Mouse (Mus musculus) heart, adult 8-10 months (tissue): ENCODE measurements around the gene Spry2. TPM values are rescaled to one million over a fixed set of nuclear protein-coding genes. Genes with fewer than 3 reads are reported as not detected.

Experiments used
- DNase-seq: peaks from one replicate; pipeline ENCODE4 v3.0.0; 2022; ENCODE audit warnings: low spot score
- total RNA-seq, 4 experiments: library from RNA; stranded (reverse); gene quantifications; 2 replicates each; pipeline ENCODE4 v1.2.4; 2022

Gene Spry2
- total RNA-seq, 4 experiments from 2014 or later, result 22.3 to 23.3 (median 22.4) TPM

- DNase-seq, result no peak
Measured at GRCm38 (mm10) chr14:105892941-105893622, 3.5 kb downstream of the Spry2 start.

- DNase-seq, result no peak
Measured at GRCm38 (mm10) chr14:105890516-105891231, 5.9 kb downstream of the Spry2 start.

GRCm38 (mm10) chr14:105886643-105887374 lies 9.8 kb downstream of the Spry2 start:
- DNase-seq, result no peak

- no peak for DNase-seq
Measured at GRCm38 (mm10) chr14:105885249-105885648, 11.4 kb downstream of the Spry2 start.

GRCm38 (mm10) chr14:105883215-105883614 lies 13.4 kb downstream of the Spry2 start:
- DNase-seq, result no peak

DNA sequence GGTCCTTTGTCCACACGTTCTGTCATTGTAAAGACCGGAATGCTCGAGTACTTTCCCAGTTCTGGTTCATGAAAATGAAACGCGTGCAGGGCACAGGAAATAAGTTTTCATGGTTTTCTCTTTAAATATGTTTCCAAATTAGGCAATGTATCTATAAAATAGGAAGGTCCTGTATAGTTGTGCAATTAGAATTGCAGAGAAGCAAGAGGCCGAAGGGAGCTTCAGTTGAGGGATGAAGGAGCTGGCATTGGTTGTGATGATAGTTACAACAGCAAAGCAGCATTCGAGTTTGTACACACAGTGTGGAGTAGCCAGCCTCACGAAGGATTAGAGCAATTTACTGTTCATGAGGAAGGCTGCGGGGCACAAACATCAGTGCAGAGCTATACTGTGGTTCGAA lies 18.3 kb downstream of the Spry2 start:
- DNase-seq, result no peak

- no peak for DNase-seq
Measured at GRCm38 (mm10) chr14:105876375-105876774, 20.2 kb downstream of the Spry2 start.

DNA sequence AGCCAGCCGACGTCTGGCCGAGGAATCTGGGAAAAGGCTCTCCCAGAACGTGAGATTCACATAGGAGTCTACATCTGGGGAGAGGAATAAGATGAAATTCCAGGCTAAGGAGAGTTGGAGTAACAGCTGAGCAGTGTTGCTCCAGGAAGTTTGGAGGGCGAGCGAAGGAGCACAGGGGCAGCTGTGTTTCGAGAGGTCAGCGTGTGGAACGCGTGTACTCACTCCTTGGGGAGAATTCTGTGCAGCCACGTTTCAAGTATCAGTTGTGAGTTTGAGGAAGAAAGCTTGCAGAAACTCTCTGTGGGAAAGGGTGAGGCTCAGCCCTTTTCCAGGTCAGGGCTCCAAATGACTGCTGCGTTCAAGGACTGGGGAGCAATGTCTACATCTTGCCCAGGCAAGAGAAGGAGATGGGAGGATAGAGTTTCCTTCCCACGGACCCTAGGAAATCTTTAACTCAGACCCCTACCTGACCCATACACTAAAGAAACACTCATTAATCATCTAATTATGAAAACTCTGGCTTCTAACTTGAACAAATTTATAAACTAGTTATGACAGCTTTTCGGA lies 26.2 kb downstream of the Spry2 start:
- peak; percentile 28 for DNase-seq

GRCm38 (mm10) chr14:105865381-105865938 lies 31.2 kb downstream of the Spry2 start:
- no peak for DNase-seq

- DNase-seq, result no peak
Measured at GRCm38 (mm10) chr14:105862199-105862598, 34.4 kb downstream of the Spry2 start.

- no peak for DNase-seq
Measured at GRCm38 (mm10) chr14:105860920-105861319, 35.7 kb downstream of the Spry2 start.

GRCm38 (mm10) chr14:105860276-105860675 lies 36.3 kb downstream of the Spry2 start:
- no peak for DNase-seq

DNA sequence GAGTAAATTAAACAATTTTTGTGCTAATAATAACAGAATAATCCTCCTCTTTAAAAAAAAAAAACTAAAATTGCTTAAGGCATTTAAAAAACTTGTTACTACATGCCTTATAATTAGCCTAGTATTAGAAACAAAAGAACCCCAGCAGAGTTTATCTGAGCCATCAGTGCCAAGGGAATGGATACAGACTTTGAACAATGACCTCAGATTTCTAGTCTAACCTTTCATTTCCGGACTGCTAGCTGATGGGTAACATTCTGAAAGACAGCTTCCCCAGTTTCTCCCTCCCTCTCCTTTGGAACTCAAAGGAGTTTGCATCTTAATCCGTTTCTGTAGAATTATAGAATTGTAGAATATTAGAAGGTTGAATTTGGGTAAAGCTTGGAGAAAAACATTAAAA lies 36.7 kb downstream of the Spry2 start:
- no peak for DNase-seq

GRCm38 (mm10) chr14:105859368-105859767 lies 37.3 kb downstream of the Spry2 start:
- no peak for DNase-seq

DNA sequence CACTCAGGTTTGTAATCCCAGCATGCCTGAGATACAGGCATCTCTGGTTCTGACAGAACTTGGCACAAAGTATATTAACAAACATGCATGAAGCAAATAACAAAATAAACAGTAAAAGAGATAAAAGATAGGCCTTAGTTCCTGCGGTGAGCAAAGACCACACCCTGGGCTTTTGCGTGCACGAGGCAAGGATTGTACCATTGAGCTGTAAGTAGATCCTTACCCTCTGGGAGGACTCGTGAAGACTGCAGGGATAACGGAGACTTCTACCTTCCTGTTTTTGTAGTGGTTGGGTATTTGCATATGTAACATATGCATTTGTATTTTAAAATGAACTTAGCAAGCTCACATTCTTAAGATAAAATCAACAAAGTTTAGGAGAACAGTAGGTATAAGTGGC lies 37.7 kb downstream of the Spry2 start:
- no peak for DNase-seq

DNA sequence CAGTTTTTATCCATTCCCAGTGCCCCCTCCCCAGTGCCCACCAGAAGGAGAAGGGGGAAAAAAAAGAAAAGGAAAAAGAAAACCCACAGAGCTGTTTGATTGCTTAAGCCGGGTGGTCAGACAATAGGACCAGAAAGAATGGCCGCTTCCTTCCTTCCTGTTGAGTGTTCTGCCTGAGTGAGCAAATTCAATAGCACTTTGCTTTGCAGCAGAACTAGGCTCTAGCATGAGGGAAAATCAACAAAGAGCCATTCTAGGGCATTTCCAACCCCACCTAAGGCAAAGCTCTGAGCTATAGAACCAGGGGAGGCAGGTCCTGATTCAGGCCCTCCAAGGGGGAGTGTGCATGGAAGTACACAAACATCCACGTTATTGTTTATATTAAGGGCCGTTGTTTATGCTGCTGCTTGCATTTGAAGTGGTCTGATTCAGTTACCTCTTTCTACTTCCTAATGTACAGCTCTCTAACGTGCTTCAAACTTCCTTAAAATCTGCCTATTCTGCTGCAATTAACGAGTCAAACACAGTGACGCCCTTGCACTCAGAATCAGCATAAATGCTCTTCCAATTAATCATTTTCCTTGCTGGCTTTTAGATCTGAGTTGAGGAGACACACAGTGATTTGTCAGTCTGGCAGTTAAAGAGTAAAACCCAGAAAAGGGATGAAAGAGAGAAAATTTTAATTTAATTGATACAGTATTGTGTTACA lies 45.1 kb downstream of the Spry2 start:
- no peak for DNase-seq

Other genes with a start within 250 kb of the Spry2 start
- not detected for gene Trim52, start 209.4 kb upstream of the Spry2 start, total RNA-seq